Mouse (Mus musculus): ENCODE results near the gene Cdk15.

DNA sequence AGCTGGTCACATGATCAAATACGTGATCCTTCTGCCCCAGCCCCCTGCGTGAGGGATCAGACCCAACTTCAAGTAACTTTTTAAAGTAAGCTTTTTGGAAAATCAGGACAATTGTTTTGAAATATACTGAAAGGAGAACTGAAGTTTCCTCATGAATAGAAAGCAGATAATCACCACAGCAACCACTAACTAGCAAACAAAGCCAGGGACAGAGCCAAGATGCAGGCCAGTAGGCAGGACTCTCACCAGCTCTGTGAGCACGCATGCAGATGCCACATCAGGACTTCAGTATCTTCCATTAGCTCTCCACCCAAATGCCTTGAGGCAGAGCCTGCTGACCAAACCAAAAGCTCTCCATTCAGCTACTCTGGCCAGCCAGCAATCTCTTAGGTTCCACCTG, 135.0 kb downstream of the Cdk15 start:
- TF ChIP-seq CTCF (IDR thresholded peaks at IDR 0.05; ENCODE audit: low read depth, low read length) (no peak), GATA1 (IDR thresholded peaks at IDR 0.05; ENCODE audit: borderline replicate concordance, low read length) (no peak), GATA2 (IDR thresholded peaks at IDR 0.05; ENCODE audit: borderline replicate concordance, low read depth, low read length) (no peak), TAL1 (conservative IDR thresholded peaks at IDR 0.05; ENCODE audit: low read depth, low read length) (no peak)
